Comparison of ENCODE assay signal across 18 mouse cellular contexts in the genomic region with DNA sequence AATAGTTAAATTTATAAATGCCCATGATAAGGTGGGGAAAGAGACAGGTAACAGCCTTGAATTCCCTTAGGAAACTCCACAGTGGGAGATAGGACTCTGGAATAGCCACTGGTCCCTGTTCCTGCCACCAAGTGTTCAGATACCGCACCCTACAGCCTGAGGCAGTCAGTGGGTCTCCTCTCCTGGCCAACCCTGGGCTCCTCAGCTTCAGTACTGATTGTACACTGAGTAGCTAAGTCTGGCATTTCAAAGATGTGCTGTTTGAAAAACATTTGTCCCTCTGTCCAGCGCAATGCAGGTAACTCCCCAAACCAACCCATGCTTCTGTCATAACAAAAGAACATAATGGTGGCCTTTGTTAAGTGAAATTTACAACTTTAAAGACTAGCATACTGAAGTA. TPM values are rescaled to one million over a fixed set of nuclear protein-coding genes. Genes with fewer than 3 reads are reported as not detected.
"Had no signal": no experiment of that assay in that cellular context is flagged by ENCODE, and none has a peak within 500 bp of the region (broad histone marks: within the 10 kb centered on the region; RNA-seq: fewer than 3 reads in every experiment).

No protein-coding gene starts in this region.

- H3K4me3 ChIP-seq: heart, embryonic 12.5 days; hindbrain, embryonic 13.5 days; hindbrain, embryonic 15.5 days; limb, embryonic 12.5 days; liver, embryonic 13.5 days; liver, embryonic 15.5 days had no signal

- H3K4me2 ChIP-seq: heart, embryonic 12.5 days; hindbrain, embryonic 13.5 days; hindbrain, embryonic 15.5 days; limb, embryonic 12.5 days; liver, embryonic 11.5 days; liver, embryonic 13.5 days; liver, embryonic 15.5 days had no signal

- H3K9me3 ChIP-seq: heart, embryonic 12.5 days; hindbrain, embryonic 13.5 days; hindbrain, embryonic 15.5 days; limb, embryonic 12.5 days; liver, embryonic 13.5 days; liver, embryonic 15.5 days had no signal

- H3K27me3 ChIP-seq: heart, embryonic 12.5 days; hindbrain, embryonic 13.5 days; hindbrain, embryonic 15.5 days; limb, embryonic 12.5 days; liver, embryonic 13.5 days; liver, embryonic 15.5 days had no signal

- H3K4me1 ChIP-seq: heart, embryonic 12.5 days; hindbrain, embryonic 13.5 days; hindbrain, embryonic 15.5 days; limb, embryonic 12.5 days; liver, embryonic 13.5 days; liver, embryonic 15.5 days had no signal

- H3K9ac ChIP-seq: heart, embryonic 12.5 days; hindbrain, embryonic 13.5 days; hindbrain, embryonic 15.5 days; limb, embryonic 12.5 days; liver, embryonic 13.5 days; liver, embryonic 15.5 days had no signal

- H3K36me3 ChIP-seq: heart, embryonic 12.5 days; hindbrain, embryonic 13.5 days; hindbrain, embryonic 15.5 days; limb, embryonic 12.5 days; liver, embryonic 13.5 days; liver, embryonic 15.5 days had no signal

- H3K27ac ChIP-seq: hindbrain, embryonic 13.5 days; hindbrain, embryonic 15.5 days; hindbrain, postnatal 0 days; limb, embryonic 12.5 days; liver, embryonic 13.5 days; liver, embryonic 15.5 days had no signal

- ATAC-seq: intestine, embryonic 16.5 days had no signal

RNA-seq across cellular contexts. Expression of gene Lrrc31, which starts 4.0 kb away (rescaled TPM):
- polyA plus RNA-seq: heart, embryonic 12.5 days; heart, embryonic 14.5 days; hindbrain, embryonic 11.5 days; hindbrain, embryonic 15.5 days; hindbrain, postnatal 0 days; limb, embryonic 12.5 days; liver, embryonic 11.5 days; liver, embryonic 13.5 days; liver, embryonic 15.5 days had no signal

RNA-seq across cellular contexts. Expression of gene Lrrc34, which starts 48.0 kb away (rescaled TPM):
- polyA plus RNA-seq: large intestine, adult 2 months had no signal

RNA-seq across cellular contexts. Expression of gene Samd7, which starts 50.4 kb away (rescaled TPM):
- polyA plus RNA-seq: gonadal fat pad, adult 2 months; heart, embryonic 12.5 days; heart, embryonic 14.5 days; heart, embryonic 16.5 days; hindbrain, embryonic 11.5 days; hindbrain, embryonic 13.5 days; hindbrain, postnatal 0 days; intestine, embryonic 14.5 days; intestine, embryonic 16.5 days; kidney, embryonic 14.5 days; kidney, embryonic 16.5 days; large intestine, adult 2 months; limb, embryonic 12.5 days; limb, embryonic 14.5 days; liver, embryonic 11.5 days had no signal

RNA-seq across cellular contexts. Expression of gene Lrriq4, which starts 51.4 kb away (rescaled TPM):
- polyA plus RNA-seq: heart, embryonic 14.5 days; heart, embryonic 16.5 days; hindbrain, embryonic 11.5 days; hindbrain, embryonic 15.5 days; hindbrain, postnatal 0 days; intestine, embryonic 14.5 days; intestine, embryonic 16.5 days; kidney, embryonic 14.5 days; large intestine, adult 2 months; limb, embryonic 12.5 days; limb, embryonic 14.5 days; liver, embryonic 11.5 days; liver, embryonic 13.5 days; liver, embryonic 15.5 days had no signal
